Mouse (Mus musculus) forebrain, postnatal 0 days (tissue): ENCODE measurements at regions not wholly inside any gene's neighbourhood (a gene's known extent, or its start where the extent isn't known, plus 50 kb on each side); places are given as distances from the start of the nearest gene placed in this dataset.

ENCODE experiments used
- ATAC-seq: fragments of 200-750 bp; cut with Nextera tagmentation; 2 replicates; pipeline ENCODE4 v1.8.0; 2017; ENCODE audit warnings: mild to moderate bottlenecking, moderate library complexity
- DNase-seq: peaks from one replicate; pipeline ENCODE4 v3.0.0-alpha.2; 2015
- H3K27ac ChIP-seq: fragments of 300-500 bp; sonication (generic); 2 replicates; pipeline ENCODE4 v1.5.1; 2014; ENCODE audit warnings: low read depth, mild to moderate bottlenecking, antibody characterized with exemption, low read length, moderate library complexity, mixed read lengths
- H3K27me3 ChIP-seq: fragments of 300-500 bp; sonication (generic); 2 replicates; pipeline ENCODE4 v1.6.1; 2014; ENCODE audit warnings: mild to moderate bottlenecking, low read length, mixed read lengths; ENCODE audit not compliant: insufficient read depth
- H3K36me3 ChIP-seq: fragments of 300-500 bp; sonication (generic); 2 replicates; pipeline ENCODE4 v1.6.1; 2014; ENCODE audit warnings: mild to moderate bottlenecking, moderate library complexity; ENCODE audit not compliant: insufficient read depth
- H3K4me1 ChIP-seq: fragments of 300-500 bp; sonication (generic); 2 replicates; pipeline ENCODE4 v1.6.1; 2014; ENCODE audit warnings: antibody characterized with exemption; ENCODE audit not compliant: insufficient read depth
- H3K4me2 ChIP-seq: fragments of 300-500 bp; sonication (generic); 2 replicates; pipeline ENCODE4 v1.6.1; 2014; ENCODE audit warnings: low read depth, mild to moderate bottlenecking, moderate library complexity
- H3K4me3 ChIP-seq: fragments of 300-500 bp; sonication (generic); 2 replicates; pipeline ENCODE4 v1.5.1; 2014; ENCODE audit warnings: low read depth, low read length, mixed read lengths
- H3K9ac ChIP-seq: fragments of 300-500 bp; sonication (generic); 2 replicates; pipeline ENCODE4 v1.6.1; 2014; ENCODE audit warnings: mild to moderate bottlenecking
- H3K9me3 ChIP-seq: fragments of 300-500 bp; sonication (generic); 2 replicates; pipeline ENCODE4 v1.6.1; 2016; ENCODE audit warnings: low read length
- CTCF ChIP-seq: sonication (generic); IDR thresholded peaks from 2 replicates; pipeline ENCODE4 v1.5.1; 2016; ENCODE audit warnings: antibody characterized with exemption, control low read depth, low read depth
- WGBS: fragments of 180-500 bp; shearing (Covaris S2); extraction: QIAGEN DNeasy Blood & Tissue Kit; methylation state at CpG from one replicate; pipeline ENCODE4 v1.1.7; 2014; 5-methylcytosine and 5-hydroxymethylcytosine counted together

DNA sequence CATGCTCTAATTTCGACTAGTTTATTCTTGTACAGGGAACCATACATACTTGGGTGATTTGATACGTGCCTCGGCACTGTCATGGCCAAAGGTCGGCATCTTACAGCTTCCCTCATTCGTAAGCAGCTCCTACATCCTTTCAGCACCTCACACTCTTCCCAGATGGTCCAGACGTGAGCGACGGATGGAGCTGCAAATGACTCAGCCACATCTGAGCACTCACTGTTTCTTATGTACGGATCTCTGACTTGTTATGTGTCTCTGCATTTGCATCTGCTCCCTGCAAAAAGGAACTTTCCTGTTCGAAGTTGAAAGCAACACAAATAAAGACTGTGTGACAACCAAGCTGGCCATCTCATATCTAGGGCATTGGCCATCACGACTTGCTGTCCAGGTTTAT lies 402.5 kb downstream of the Rergl start:
- H3K9ac ChIP-seq = no peak overlapping the region
- ATAC-seq (no peak), DNase-seq (no peak)
- no peaks in the 10 kb centered on the region for H3K4me1 ChIP-seq
- no peak overlapping the region for H3K4me2 ChIP-seq
- H3K4me3 ChIP-seq = no peak overlapping the region
- H3K9me3 ChIP-seq = no peaks in the 10 kb centered on the region
- H3K36me3 ChIP-seq = no peaks in the 10 kb centered on the region
- no peak overlapping the region for H3K27ac ChIP-seq
- TF ChIP-seq CTCF = no peak
- H3K27me3 ChIP-seq = no peaks in the 10 kb centered on the region
- 91% methylated on average over 11 of the region's 11 CpGs for WGBS

DNA sequence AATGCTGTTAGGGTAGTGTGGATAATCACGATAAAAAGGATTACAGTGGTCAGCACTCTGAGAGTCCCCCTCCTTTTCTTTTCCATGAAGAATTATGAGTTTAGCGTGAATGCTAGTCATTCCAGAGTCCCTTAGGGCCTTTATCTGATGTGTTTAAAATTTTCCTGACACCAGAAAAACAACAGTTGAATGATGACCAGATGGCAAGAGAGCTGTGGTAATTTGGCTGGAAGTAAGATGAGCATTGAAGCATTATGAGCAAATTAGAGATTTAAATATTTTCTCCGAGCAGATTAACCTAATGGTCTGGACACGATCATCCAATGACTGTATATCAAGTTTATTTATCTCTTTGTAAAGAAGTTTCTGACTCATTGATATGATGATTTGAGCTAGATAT lies 417.1 kb upstream of the Igbp1b start:
- Histone ChIP-seq H3K4me2 (no peak overlapping the region), H3K4me3 (no peak overlapping the region), H3K27ac (no peak overlapping the region), H3K9me3 (no peaks in the 10 kb centered on the region), H3K4me1 (no peaks in the 10 kb centered on the region), H3K9ac (no peak overlapping the region), H3K27me3 (no peaks in the 10 kb centered on the region), H3K36me3 (no peaks in the 10 kb centered on the region)
- WGBS = 42% methylated on average over 4 of the region's 4 CpGs
- no peak for TF ChIP-seq CTCF
- no peak for ATAC-seq
- no peak for DNase-seq

DNA sequence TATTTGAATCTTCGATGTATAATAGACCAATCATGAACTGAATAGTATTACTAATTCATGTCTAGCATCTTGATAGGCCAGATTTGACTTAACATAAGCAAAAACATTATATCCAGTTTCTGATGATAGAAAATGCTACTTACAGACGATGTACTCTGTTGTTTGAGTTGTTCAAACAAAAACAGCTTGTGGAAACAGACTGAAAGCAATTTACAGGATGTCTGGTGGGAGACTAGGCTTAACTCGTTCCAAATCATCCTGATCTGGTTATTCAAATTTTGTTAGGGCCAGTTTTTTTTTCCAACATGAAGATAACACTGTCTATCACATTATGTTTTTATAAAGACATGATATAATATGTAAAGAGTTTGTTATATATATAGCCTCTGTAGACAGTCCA lies 369.4 kb upstream of the Igbp1b start:
- Histone ChIP-seq H3K36me3 (no peaks in the 10 kb centered on the region), H3K27me3 (no peaks in the 10 kb centered on the region), H3K4me1 (no peaks in the 10 kb centered on the region), H3K27ac (no peak overlapping the region), H3K4me3 (no peak overlapping the region), H3K9me3 (no peaks in the 10 kb centered on the region), H3K4me2 (no peak overlapping the region), H3K9ac (no peak overlapping the region)
- WGBS = 51% methylated on average over 3 of the region's 3 CpGs
- ATAC-seq (peak; percentile 83), DNase-seq (peak; percentile 45)
- no peak for TF ChIP-seq CTCF

DNA sequence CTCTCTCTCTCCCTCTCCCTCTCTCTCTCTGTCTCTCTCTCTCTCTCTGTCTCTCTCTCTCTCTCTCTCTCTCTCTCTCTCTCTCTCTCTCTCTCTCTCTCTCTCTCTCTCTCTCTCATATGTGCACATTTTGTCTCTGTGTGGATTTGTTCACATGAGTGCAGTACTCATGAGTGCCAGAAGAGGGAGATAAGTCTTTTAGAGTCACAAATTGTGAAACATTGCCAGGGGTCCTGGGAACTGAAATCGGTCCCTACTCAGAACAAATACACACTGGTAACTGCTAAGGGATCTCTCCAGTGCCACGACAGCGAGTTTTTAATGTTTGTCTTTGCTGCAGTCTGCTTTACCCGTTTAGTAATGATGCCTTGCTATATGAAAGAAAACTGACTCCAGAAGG lies 356.2 kb upstream of the Igbp1b start:
- Histone ChIP-seq H3K4me3 (no peak overlapping the region), H3K4me1 (no peaks in the 10 kb centered on the region), H3K4me2 (no peak overlapping the region), H3K36me3 (no peaks in the 10 kb centered on the region), H3K27ac (no peak overlapping the region), H3K9me3 (no peaks in the 10 kb centered on the region), H3K27me3 (no peaks in the 10 kb centered on the region), H3K9ac (no peak overlapping the region)
- 93% methylated on average over 4 of the region's 4 CpGs for WGBS
- ATAC-seq (no peak), DNase-seq (no peak)
- TF ChIP-seq CTCF = peak; percentile 29

DNA sequence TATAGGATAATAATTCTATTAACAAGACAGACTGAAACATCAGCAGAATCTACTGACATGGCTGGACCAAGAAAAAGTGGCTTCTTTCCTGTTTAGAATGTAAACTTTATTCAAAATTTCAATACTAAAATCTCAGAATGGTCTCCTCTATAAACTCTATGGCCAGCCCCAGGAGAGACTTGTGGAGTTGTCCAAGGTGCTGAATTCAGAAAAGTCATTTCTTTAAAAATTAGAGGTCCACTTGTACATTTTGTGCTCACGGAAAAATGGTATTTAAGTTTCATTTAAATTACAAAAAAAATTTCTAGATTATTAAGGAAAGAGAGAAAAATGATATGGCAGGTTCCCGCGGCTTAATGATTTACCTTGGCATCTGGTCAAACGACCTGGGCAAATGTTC lies 352.2 kb upstream of the Igbp1b start:
- no peak overlapping the region for H3K9ac ChIP-seq
- no peaks in the 10 kb centered on the region for H3K9me3 ChIP-seq
- H3K27me3 ChIP-seq = no peaks in the 10 kb centered on the region
- 85% methylated on average over 4 of the region's 4 CpGs for WGBS
- DNase-seq = no peak
- no peak for ATAC-seq
- no peak for TF ChIP-seq CTCF
- H3K27ac ChIP-seq = no peak overlapping the region
- no peaks in the 10 kb centered on the region for H3K36me3 ChIP-seq
- H3K4me3 ChIP-seq = no peak overlapping the region
- H3K4me2 ChIP-seq = no peak overlapping the region
- H3K4me1 ChIP-seq = no peaks in the 10 kb centered on the region
